Mouse (Mus musculus): ENCODE data around the gene Stxbp4. TPM values are rescaled to one million over a fixed set of nuclear protein-coding genes. Genes with fewer than 3 reads are reported as not detected.

Gene Stxbp4
- total RNA-seq, 1 experiment from 2014 or later, result 5.8 TPM

DNA sequence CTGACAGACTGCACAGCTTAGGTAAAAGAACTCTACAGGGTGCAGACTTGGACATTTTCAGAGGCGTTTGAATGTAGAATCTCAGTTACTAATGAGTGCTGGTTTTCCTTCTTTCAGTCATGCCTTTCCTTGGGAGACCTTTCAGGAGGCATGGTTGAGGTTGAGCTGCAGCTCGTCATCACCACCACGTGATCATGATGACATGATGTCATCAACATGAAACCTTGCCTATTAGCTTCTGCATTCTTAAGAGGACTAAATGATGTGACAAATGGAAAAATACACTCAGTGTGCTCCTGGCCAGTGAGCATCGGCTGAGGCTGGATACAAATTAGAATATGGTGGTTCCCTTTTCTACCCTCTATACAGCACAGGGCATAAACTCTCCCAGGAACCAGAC is 145.4 kb downstream of the Stxbp4 start:
- no peak for ATAC-seq (ENCODE audit: extremely low read depth, insufficient number of reproducible peaks, low FRiP score, poor library complexity, severe bottlenecking)

DNA sequence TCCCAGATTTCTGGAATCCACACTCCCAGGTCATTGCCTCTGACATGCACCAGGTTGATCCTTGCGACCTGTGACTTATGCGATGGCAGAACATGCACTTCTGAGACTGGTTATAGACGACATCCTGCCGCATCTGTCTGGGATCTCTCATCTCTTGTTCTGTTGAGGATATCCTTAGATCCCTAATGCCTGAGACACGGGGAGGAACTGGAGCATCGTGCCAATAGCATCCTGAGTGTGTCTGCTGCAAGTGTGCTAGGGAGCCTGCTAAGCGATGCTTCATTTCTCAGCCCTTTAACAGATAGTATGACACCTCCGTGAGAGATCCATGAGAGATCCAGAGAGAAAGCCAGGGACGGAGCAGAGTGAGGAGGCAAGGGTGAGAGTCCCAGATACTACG is 148.7 kb downstream of the Stxbp4 start:
- ATAC-seq (ENCODE audit: extremely low read depth, insufficient number of reproducible peaks, low FRiP score, poor library complexity, severe bottlenecking), result no peak

DNA sequence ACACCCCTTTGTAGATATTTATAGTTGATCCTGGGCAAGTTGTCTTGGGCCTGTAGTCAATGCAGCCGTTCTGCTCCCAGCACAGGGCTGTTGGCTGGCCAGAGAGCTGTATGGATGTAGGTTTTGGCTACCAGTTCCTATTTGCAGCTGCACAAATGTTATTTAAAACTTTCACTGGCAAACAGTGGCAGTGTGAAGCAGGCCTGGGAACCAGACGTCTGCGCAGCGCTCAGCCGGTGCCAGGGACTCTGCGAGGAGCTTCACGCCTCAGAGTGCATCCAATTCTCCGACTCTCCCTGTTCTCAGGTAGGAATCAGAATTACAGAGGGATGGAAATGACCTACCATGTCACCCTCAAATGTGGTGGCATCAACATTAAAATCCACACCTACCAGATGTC is 150.2 kb downstream of the Stxbp4 start:
- no peak for ATAC-seq (ENCODE audit: extremely low read depth, insufficient number of reproducible peaks, low FRiP score, poor library complexity, severe bottlenecking)

DNA sequence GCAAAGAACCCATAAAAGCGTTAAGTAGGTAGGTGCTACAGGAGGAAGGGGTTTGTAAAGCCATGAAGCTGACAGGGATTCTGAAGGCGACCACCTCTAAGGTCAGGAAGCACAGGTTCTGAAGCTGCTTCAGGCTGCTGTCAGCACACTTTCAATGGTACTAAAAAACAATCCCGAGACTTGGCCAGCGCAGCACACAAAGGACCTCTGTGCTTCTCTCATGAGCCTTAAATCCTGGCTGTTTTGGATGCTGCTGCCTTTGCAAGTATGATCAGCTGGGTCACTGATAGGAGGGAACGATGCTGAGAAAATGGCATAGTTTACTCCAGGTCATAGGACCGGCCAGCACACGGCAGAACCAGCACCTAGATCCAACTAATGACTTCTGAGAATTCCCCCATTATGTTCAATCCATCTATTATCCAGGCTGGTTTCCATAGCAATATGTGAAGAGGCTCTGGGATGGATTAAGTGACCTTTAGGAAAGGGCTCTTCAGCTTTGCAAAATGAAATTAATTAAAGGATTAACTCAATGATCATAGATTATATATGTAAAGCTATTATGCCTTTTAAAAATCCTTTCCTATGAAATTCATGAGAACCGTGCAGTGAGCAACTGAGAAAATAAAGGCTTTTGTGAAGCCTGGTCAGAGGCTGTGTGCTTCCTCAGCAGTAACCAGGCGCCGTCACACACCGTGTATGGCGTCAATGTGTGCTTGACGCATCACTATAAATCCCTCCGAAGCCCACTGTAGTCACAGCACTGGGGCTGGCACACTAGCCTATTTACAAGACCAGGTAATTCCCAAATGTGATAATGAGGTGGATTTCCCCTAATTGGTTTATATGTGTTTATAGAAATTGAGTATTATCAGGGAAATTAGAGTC is 152.9 kb downstream of the Stxbp4 start:
- ATAC-seq (ENCODE audit: extremely low read depth, insufficient number of reproducible peaks, low FRiP score, poor library complexity, severe bottlenecking), result no peak

DNA sequence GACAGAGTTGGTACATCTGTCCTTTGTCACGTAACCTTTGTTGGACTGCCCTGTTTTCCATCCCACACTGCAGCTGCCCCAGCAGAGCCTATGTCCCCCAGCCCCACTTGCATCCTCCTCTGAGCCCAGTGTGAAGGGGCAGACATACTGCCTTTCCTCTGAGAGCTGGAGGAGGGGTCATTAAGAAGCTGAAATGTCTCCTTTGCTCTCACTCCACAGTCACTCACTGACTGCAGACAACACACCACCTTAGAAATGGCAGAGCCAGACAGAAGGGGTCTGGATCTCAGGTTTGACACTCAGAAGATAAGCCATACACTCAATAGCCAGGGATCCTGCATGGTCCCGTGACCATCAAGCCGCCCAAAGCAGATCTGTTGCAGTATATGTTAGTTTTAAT is 154.1 kb downstream of the Stxbp4 start:
- no peak for ATAC-seq (ENCODE audit: extremely low read depth, insufficient number of reproducible peaks, low FRiP score, poor library complexity, severe bottlenecking)

DNA sequence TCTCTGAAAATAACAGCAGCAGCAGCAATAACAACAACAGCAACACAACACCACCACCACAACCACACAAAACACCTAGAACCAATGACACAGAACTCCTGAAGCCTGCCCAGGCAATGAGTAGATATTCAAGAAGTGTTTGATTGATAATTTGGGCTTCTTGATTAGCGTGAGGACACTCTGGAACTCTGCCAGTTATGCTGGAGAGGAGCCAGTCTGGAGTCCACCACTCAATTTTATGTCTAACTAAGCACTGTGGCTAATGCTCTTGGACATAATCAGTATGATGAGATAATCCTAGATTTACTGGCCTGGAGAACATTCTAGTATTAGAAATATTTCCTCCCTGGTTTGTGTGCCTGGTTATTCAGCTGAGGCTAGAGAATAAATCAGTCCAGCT is 156.1 kb downstream of the Stxbp4 start:
- no peak for ATAC-seq (ENCODE audit: extremely low read depth, insufficient number of reproducible peaks, low FRiP score, poor library complexity, severe bottlenecking)

DNA sequence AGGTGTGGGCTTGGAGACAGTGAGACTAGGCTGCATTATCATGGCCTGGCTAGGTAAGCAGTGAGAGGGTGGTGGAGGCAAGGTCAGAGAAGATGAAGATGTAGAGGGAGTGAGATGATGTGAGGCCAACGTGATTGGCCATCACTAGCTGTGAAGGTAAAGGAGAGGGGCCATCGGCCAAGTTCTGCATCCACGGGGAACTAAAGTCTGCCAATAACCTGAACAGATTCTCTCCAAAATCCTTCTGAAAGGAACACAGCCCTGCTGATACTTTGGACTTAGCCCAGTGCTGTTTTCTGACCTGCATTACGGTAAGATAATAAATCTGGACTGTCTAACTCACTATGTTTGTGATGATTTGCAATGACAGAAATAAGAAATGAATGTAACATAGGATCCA is 167.6 kb downstream of the Stxbp4 start:
- no peak for ATAC-seq (ENCODE audit: extremely low read depth, insufficient number of reproducible peaks, low FRiP score, poor library complexity, severe bottlenecking)

DNA sequence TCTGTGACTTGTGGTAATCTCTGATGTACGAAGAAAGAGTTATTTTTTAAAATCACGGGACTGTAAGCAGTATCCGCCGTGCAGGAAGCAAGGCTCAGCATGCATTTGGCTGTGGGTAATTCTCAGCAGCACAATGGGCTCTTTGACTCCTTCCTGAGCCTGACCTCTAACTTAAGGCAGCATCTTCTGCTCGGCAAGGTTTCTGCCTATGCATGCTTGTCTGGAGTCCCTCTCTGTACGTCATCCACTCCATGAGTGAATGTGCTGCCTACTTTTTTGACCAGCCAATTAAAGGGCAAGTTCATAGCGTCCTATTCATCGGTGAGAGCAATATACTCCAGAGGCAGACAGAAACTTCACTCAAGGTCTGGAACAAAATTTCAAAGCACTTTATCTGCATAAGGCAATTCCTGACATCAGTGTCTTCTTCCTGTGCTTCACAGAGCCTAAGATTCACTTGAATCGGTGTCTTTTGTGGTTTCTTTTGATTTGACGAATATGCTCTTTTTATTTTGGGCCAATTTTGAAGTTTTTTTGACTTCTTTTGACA is 173.8 kb downstream of the Stxbp4 start:
- ATAC-seq (ENCODE audit: extremely low read depth, insufficient number of reproducible peaks, low FRiP score, poor library complexity, severe bottlenecking), result no peak

DNA sequence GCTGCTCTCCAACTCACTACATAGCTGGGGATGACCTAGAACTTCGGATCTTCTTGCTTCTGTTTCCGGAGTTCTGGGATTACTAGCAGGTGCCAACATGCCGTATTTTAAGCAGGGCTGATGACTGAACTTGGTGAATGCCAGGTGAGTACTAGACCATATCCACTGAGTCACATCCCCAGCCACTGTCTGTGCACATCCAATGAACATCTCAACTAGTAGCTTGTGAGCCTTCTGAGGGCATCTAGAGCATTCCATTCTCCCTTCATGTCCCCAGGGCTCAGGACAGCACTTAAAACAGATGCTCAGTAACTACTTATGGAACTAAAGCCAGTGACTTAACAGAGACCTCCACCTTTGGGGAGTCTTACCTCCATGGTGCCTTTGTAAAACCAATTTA is 177.4 kb downstream of the Stxbp4 start:
- ATAC-seq (ENCODE audit: extremely low read depth, insufficient number of reproducible peaks, low FRiP score, poor library complexity, severe bottlenecking), result no peak

DNA sequence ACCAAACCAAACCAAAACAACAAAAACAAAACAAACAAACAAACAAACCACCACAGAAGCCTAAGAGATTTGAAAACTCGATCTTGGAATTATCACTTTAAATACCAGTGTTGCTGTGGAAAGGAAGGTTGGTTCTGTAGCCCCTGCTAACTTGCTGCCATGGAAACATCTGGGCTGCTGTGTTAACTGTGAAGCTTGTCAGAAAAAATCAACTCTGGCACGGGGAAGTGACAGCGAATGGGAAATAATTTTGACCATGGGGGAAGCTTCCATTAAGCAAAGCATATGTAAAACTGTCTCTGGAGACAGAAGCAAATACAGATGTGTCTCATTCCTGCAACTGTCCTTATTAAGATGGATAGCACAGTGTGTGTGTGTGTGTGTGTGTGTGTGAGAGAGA is 185.8 kb downstream of the Stxbp4 start:
- ATAC-seq (ENCODE audit: extremely low read depth, insufficient number of reproducible peaks, low FRiP score, poor library complexity, severe bottlenecking), result no peak

DNA sequence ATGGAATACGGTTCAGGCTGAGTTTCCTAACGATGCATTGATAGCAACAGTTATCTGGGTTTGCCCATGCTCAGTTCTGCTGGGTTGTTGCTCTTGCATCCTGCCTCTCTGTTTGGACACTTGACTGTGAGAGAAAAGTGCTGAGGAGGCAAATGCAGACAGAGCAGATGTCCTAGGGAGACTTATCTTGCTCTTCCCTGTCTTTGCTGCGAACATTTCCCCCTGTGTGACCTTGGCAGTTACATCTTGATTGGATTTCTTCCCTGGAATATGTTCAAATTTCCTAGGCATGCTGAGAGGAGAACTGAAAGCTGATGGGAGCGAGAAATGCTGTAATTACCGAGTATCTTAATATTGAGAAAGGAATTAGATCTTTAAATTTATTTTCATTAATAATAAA is 186.4 kb downstream of the Stxbp4 start:
- ATAC-seq (ENCODE audit: extremely low read depth, insufficient number of reproducible peaks, low FRiP score, poor library complexity, severe bottlenecking), result no peak

DNA sequence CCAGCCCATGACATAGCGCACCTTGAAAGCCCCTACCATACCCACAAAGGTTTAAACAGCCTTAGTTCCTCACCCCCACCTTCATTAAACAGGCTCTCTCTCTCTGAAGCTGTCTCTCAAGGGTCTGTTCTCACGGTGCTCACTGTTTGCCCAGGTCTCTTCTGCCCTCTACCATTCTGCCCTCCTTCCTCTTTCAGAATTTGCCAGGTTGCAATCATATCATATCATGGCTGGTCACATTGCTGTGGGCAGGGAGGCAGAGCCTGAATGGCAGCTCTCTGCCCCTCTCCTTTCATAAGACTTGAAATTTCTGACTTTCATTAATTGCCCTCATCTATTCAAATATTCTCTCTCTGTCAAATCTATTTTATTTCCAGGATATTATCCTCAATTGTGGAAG is 195.4 kb downstream of the Stxbp4 start:
- ATAC-seq (ENCODE audit: extremely low read depth, insufficient number of reproducible peaks, low FRiP score, poor library complexity, severe bottlenecking), result no peak

DNA sequence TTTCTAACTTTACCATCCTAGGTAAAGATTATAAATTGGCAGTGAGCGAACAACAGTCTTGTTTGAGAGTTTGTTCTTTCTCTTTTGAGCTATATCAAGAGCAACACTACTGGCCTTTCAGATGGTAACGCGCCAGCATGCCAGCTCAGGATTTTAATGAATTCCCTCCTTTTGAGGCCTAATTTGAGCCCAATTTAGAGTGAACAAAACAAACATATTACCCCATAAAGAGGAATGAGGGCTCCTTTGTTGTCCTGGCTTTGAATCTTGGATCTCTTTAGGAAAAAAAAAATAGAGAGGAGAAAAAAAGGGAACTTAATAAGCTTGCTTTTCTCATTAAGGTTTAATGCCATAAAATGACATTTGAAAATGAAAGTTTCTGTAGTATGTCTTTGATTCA is 197.0 kb downstream of the Stxbp4 start:
- no peak for ATAC-seq (ENCODE audit: extremely low read depth, insufficient number of reproducible peaks, low FRiP score, poor library complexity, severe bottlenecking)

DNA sequence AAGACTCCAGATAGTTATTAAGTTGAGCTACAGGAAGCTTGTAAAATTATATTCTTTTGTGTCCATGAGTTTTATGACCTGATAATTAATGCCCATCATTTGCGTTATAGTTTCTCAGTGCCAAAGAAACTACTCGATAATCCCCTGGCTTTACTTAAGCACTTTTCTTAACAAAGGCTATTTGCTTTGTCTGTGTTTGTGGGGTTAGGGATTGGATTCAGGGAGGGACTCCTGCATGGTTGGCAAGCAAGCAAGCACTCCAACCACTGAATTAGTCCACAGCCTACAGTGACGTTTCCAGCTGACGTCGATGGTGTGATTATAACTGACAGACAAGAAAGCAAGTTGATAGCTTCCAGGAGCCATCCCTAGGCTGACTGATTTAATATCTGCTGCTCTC is 199.1 kb downstream of the Stxbp4 start:
- no peak for ATAC-seq (ENCODE audit: extremely low read depth, insufficient number of reproducible peaks, low FRiP score, poor library complexity, severe bottlenecking)

Other genes starting within 250 kb of the Stxbp4 start
- 0.37 TPM in 1 of 2 replicates, not detected in the other for gene Hlf, start 247.2 kb downstream of the Stxbp4 start, total RNA-seq (2017)
- 12.8 and 18.4 TPM in 2 replicates for gene Cox11, start 89 bp upstream of the Stxbp4 start, total RNA-seq (2017)
- 1.8 and 1.9 TPM in 2 replicates for gene Tom1l1, start 50.3 kb upstream of the Stxbp4 start, total RNA-seq (2017)

All from neutrophil, adult 5-6 weeks (primary cell).